Comparison of ENCODE assay signal across 34 mouse cellular contexts in the genomic region with DNA sequence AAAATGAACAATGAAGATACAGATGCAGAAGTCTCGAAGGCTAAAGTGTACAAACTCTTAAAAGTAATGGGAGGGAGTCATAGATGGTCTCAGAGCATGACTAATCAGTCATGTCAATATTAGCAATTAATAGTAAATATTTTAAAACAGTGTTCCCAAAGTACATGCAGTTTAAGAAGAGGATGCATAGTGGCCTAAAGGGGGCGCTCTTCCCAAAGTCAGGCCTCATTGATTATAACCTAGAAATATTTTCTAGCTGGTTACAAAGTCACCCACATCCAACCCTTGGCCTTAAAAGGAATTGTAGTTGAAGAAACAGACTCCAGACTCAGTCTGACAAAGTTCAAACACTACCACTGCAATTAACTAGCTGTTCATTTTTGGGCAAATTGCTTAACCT. TPM values are rescaled to one million over a fixed set of nuclear protein-coding genes. Genes with fewer than 3 reads are reported as not detected.
DNase-seq lines count a peak whose midpoint lies in the region; ATAC-seq and TF ChIP-seq lines count a peak whose summit lies in the region.
"Had no signal": no experiment of that assay in that cellular context is flagged by ENCODE, and none has a peak within 500 bp of the region (broad histone marks: within the 10 kb centered on the region; RNA-seq: fewer than 3 reads in every experiment).

No protein-coding gene starts in this region.

- no peak for TF ChIP-seq POLR2A in heart, adult 2 months (IDR thresholded peaks at IDR 0.05; ENCODE audit: insufficient read depth, low read depth, low read length)
- TF ChIP-seq POLR2A in CH12.LX (IDR thresholded peaks at IDR 0.05; ENCODE audit: low read depth, low read length) = no peak

- TF ChIP-seq RAD21 in CH12.LX (IDR thresholded peaks at IDR 0.05; ENCODE audit: low read depth, low read length) = no peak

- H3K4me2 ChIP-seq in liver, embryonic 14.5 days (ENCODE audit: low read depth) = no peak overlapping the region
- no peak overlapping the region for H3K4me2 ChIP-seq in liver, embryonic 11.5 days
- H3K4me2 ChIP-seq in CH12.LX (ENCODE audit: insufficient read depth, low read depth, poor library complexity, severe bottlenecking) = no peak overlapping the region
- H3K4me2 ChIP-seq in stomach, postnatal 0 days (replicated peaks; ENCODE audit: low read depth) = no peak overlapping the region
- H3K4me2 ChIP-seq: limb, embryonic 15.5 days; liver, embryonic 15.5 days; lung, embryonic 15.5 days had no signal

- no peak for TF ChIP-seq EP300 in heart, adult 2 months (IDR thresholded peaks at IDR 0.05; ENCODE audit: insufficient read depth, low read depth, low read length)
- no peak for TF ChIP-seq EP300 in liver, embryonic 14.5 days (IDR thresholded peaks at IDR 0.05; ENCODE audit: low read depth)
- TF ChIP-seq EP300 in CH12.LX (IDR thresholded peaks at IDR 0.05; ENCODE audit: low read length) = no peak
- no peak for TF ChIP-seq EP300 in stomach, postnatal 0 days (optimal IDR thresholded peaks at IDR 0.05)

- dilution Hi-C loops in CH12.LX (cut with MboI; ENCODE audit: extremely low pct_ligation_motif_present, extremely low pct_unique_long_range_greater_than_20kb, low sequenced_read_pairs) = no loop called here

- no peaks in the 10 kb centered on the region for H3K9me3 ChIP-seq in liver, embryonic 14.5 days (ENCODE audit: control insufficient read depth, low read length)
- no peaks in the 10 kb centered on the region for H3K9me3 ChIP-seq in liver, embryonic 11.5 days (ENCODE audit: control insufficient read depth, low read length)
- H3K9me3 ChIP-seq in CH12.LX (replicated peaks; ENCODE audit: low read length) = no peaks in the 10 kb centered on the region
- no peaks in the 10 kb centered on the region for H3K9me3 ChIP-seq in stomach, postnatal 0 days (ENCODE audit: control insufficient read depth, low read length)
- H3K9me3 ChIP-seq: limb, embryonic 10.5 days; limb, embryonic 15.5 days; liver, embryonic 15.5 days; lung, embryonic 15.5 days had no signal

- no peak for DNase-seq in heart, adult 2 months
- DNase-seq in heart, postnatal 36 days = no peak
- DNase-seq in liver, embryonic 14.5 days (ENCODE audit: low read depth in 3 of 3, low spot score in 3 of 3) = no peak
- no peak for DNase-seq in liver, embryonic 11.5 days (ENCODE audit: low spot score)
- DNase-seq in CH12.LX (ENCODE audit: extremely low read depth) = peak; percentile 9
- DNase-seq in stomach, postnatal 0 days (ENCODE audit: low spot score) = no peak
- no peak for DNase-seq in kidney, adult 9 months
- DNase-seq: adrenal gland, postnatal 14 days; B cell, adult 2 months; cerebellum, adult 11 months; cerebellum, adult 9-10 months; cerebellum, postnatal 36 days; heart, postnatal 14 days; kidney, adult 8-10 months; kidney, postnatal 25 days; midbrain, embryonic 14.5 days; right cerebral cortex, adult 18-20 months; spleen, adult 18-20 months; thymus, adult 2 months; thymus, postnatal 4 days had no signal

- in situ Hi-C loops in CH12.LX (cut with MboI; ENCODE audit: low pct_ligation_motif_present, low pct_unique_long_range_greater_than_20kb, low sequenced_read_pairs) = loop anchor here (25.0 kb wide), 1 partner anchor 292 kb away; no protein-coding TSS in a partner anchor

- no peaks in the 10 kb centered on the region for H3K27me3 ChIP-seq in heart, adult 2 months (ENCODE audit: control insufficient read depth, insufficient read depth, low read length)
- H3K27me3 ChIP-seq in liver, embryonic 14.5 days (ENCODE audit: control insufficient read depth, insufficient read depth, low read length) = peaks cover 5% of the 10 kb centered on the region
- peaks cover 23% of the 10 kb centered on the region for H3K27me3 ChIP-seq in liver, embryonic 11.5 days (replicated peaks; ENCODE audit: control insufficient read depth, insufficient read depth, low read length)
- H3K27me3 ChIP-seq in CH12.LX (replicated peaks) = no peaks in the 10 kb centered on the region
- H3K27me3 ChIP-seq in stomach, postnatal 0 days (ENCODE audit: control insufficient read depth, insufficient read depth, low read length) = no peaks in the 10 kb centered on the region

- no peaks in the 10 kb centered on the region for H3K4me1 ChIP-seq in heart, adult 2 months (ENCODE audit: control insufficient read depth, insufficient read depth, low read length)
- peaks cover 0 to 3% of the 10 kb centered on the region in 2 experiments; a peak in 2 of 4 replicates for H3K4me1 ChIP-seq in liver, embryonic 14.5 days (replicated peaks; ENCODE audit: control insufficient read depth in 2 of 2, insufficient read depth in 2 of 2, low read length in 1 of 2)
- no peaks in the 10 kb centered on the region for H3K4me1 ChIP-seq in liver, embryonic 11.5 days (replicated peaks; ENCODE audit: control insufficient read depth, insufficient read depth, low read length)
- peaks cover 0 to 5% of the 10 kb centered on the region in 2 experiments; a peak in 2 of 4 replicates for H3K4me1 ChIP-seq in CH12.LX (ENCODE audit: control insufficient read depth in 1 of 2, insufficient read depth in 2 of 2)
- no peaks in the 10 kb centered on the region for H3K4me1 ChIP-seq in stomach, postnatal 0 days (replicated peaks; ENCODE audit: control insufficient read depth, insufficient read depth)

- 65% methylated on average over 2 of the region's 2 CpGs for WGBS in heart, adult 2 months
- 32% methylated on average over 2 of the region's 2 CpGs for WGBS in liver, embryonic 14.5 days (ENCODE audit: insufficient replicate concordance)
- 42% methylated on average over 2 of the region's 2 CpGs for WGBS in liver, embryonic 11.5 days
- WGBS in stomach, postnatal 0 days = 65% methylated on average over 2 of the region's 2 CpGs

- intact Hi-C loops in heart, adult 2 months (cut with DNase I) = no loop called here
- intact Hi-C loops in heart, postnatal 36 days (cut with DNase I) = no loop called here

- no peaks in the 10 kb centered on the region for H3K79me2 ChIP-seq in heart, adult 2 months (replicated peaks; ENCODE audit: control insufficient read depth, insufficient read depth, low read length)
- no peaks in the 10 kb centered on the region for H3K79me2 ChIP-seq in CH12.LX (replicated peaks; ENCODE audit: control insufficient read depth, extremely low read depth, insufficient read depth, poor library complexity, severe bottlenecking)

- TF ChIP-seq CTCF in heart, adult 2 months (IDR thresholded peaks at IDR 0.05) = peak; percentile 55
- peak; percentile 26; the same call in 1 of the 2 replicates for TF ChIP-seq CTCF in liver, embryonic 14.5 days (IDR thresholded peaks at IDR 0.05; ENCODE audit: low read depth)
- peak in 1 of 2 experiments; percentile 49; a peak in 3 of 4 replicates for TF ChIP-seq CTCF in CH12.LX (conservative IDR thresholded peaks at IDR 0.05 in 1 of 2, IDR thresholded peaks at IDR 0.05 in 1 of 2; ENCODE audit: low read depth in 2 of 2, low read length in 2 of 2)
- peak; percentile 33; the same call in 1 of the 2 replicates for TF ChIP-seq CTCF in stomach, postnatal 0 days (IDR thresholded peaks at IDR 0.05; ENCODE audit: low read depth)

- H3K36me3 ChIP-seq in heart, adult 2 months (ENCODE audit: control insufficient read depth, insufficient read depth, low read length) = no peaks in the 10 kb centered on the region
- no peaks in the 10 kb centered on the region for H3K36me3 ChIP-seq in liver, embryonic 14.5 days (replicated peaks; ENCODE audit: control insufficient read depth, insufficient read depth, low read depth)
- no peaks in the 10 kb centered on the region for H3K36me3 ChIP-seq in liver, embryonic 11.5 days (ENCODE audit: control insufficient read depth, insufficient read depth, low read length)
- H3K36me3 ChIP-seq in CH12.LX (replicated peaks in 1 of 2; ENCODE audit: control insufficient read depth in 1 of 2, insufficient read depth in 1 of 2, low read length in 1 of 2) = no peaks in the 10 kb centered on the region
- no peaks in the 10 kb centered on the region for H3K36me3 ChIP-seq in stomach, postnatal 0 days (ENCODE audit: control insufficient read depth, insufficient read depth, low read length)
- H3K36me3 ChIP-seq: limb, embryonic 10.5 days; limb, embryonic 15.5 days; liver, embryonic 15.5 days; lung, embryonic 15.5 days had no signal

- H3K9ac ChIP-seq in heart, adult 2 months (ENCODE audit: low read depth, low read length) = no peak overlapping the region
- H3K9ac ChIP-seq in liver, embryonic 14.5 days (replicated peaks) = no peak overlapping the region
- no peak overlapping the region for H3K9ac ChIP-seq in liver, embryonic 11.5 days (ENCODE audit: low read depth, low read length)
- no peak overlapping the region for H3K9ac ChIP-seq in CH12.LX (ENCODE audit: insufficient read depth, low read depth)
- no peak overlapping the region for H3K9ac ChIP-seq in stomach, postnatal 0 days (ENCODE audit: low read length)
- H3K9ac ChIP-seq: limb, embryonic 15.5 days; liver, embryonic 15.5 days; lung, embryonic 15.5 days had no signal

- no peak overlapping the region for H3K27ac ChIP-seq in heart, adult 2 months
- H3K27ac ChIP-seq in liver, embryonic 14.5 days = no peak overlapping the region
- H3K27ac ChIP-seq in liver, embryonic 11.5 days (ENCODE audit: low read depth, low read length) = no peak overlapping the region
- H3K27ac ChIP-seq in CH12.LX (ENCODE audit: insufficient read depth, low read depth) = no peak overlapping the region
- no peak overlapping the region for H3K27ac ChIP-seq in stomach, postnatal 0 days (replicated peaks)
- H3K27ac ChIP-seq: limb, embryonic 15.5 days; liver, embryonic 15.5 days; macrophage had no signal

- ATAC-seq in liver, embryonic 14.5 days (ENCODE audit: insufficient read depth) = no peak
- ATAC-seq in liver, embryonic 11.5 days (replicated peaks; ENCODE audit: low FRiP score) = no peak
- no peak for ATAC-seq in stomach, postnatal 0 days (ENCODE audit: low FRiP score, low TSS enrichment)
- ATAC-seq: forebrain, embryonic 14.5 days; hindbrain, embryonic 16.5 days had no signal

- H3K4me3 ChIP-seq in heart, adult 2 months = no peak overlapping the region
- no peak overlapping the region for H3K4me3 ChIP-seq in liver, embryonic 14.5 days (ENCODE audit: insufficient read depth in 1 of 2, low read depth in 2 of 2, low read length in 2 of 2)
- no peak overlapping the region for H3K4me3 ChIP-seq in liver, embryonic 11.5 days (ENCODE audit: low read depth, low read length)
- H3K4me3 ChIP-seq in CH12.LX (replicated peaks in 1 of 3; ENCODE audit: low read depth in 2 of 3, low read length in 2 of 3, poor library complexity in 1 of 3) = no peak overlapping the region
- H3K4me3 ChIP-seq in stomach, postnatal 0 days (ENCODE audit: low read depth, low read length) = no peak overlapping the region
- H3K4me3 ChIP-seq: limb, embryonic 10.5 days; limb, embryonic 15.5 days; liver, embryonic 15.5 days; lung, embryonic 15.5 days had no signal

RNA-seq across cellular contexts. Expression of gene Mafb, which starts 12.5 kb away (rescaled TPM):
- total RNA-seq in heart, adult 2 months (2021) = 10 to 100 TPM; 11.5 to 15.8 TPM
- polyA plus RNA-seq in heart, adult 2 months (2012; rRNA removed) = 3.0 and 3.8 TPM in 2 replicates
- 10 to 100 TPM; 11.7 to 16.2 TPM for total RNA-seq in heart, postnatal 36 days (2021)
- 2.0 and 2.2 TPM in 2 replicates for polyA plus RNA-seq in liver, embryonic 14.5 days (2012; rRNA removed)
- 2.3 and 2.6 TPM in 2 replicates for polyA plus RNA-seq in liver, embryonic 14.5 days (2014; fragmentation: Nextera tagmentation; extraction: Ambion mirVana)
- polyA plus RNA-seq in liver, embryonic 11.5 days (2014; fragmentation: Nextera tagmentation; extraction: Ambion mirVana) = 4.5 and 5.0 TPM in 2 replicates
- total RNA-seq in CH12.LX (2012; rRNA removed) (0.04 TPM in 1 of 2 replicates, not detected in the other), CH12.LX (2014; rRNA removed) (0.08 and 0.17 TPM in 2 replicates)
- polyA plus RNA-seq in CH12.LX (2012; ENCODE audit: insufficient read length, low read depth) = 0.33 and 0.47 TPM in 2 replicates
- 4.3 and 4.9 TPM in 2 replicates for polyA plus RNA-seq in stomach, postnatal 0 days (2015; fragmentation: Nextera tagmentation; extraction: Ambion mirVana)

RNA-seq across cellular contexts. Expression of gene Gm826, which starts 20.4 kb away (rescaled TPM):
- total RNA-seq in heart, adult 2 months (2021) = 1 to 10 TPM; 7.8 to 8.3 TPM
- polyA plus RNA-seq in heart, adult 2 months (2012; rRNA removed) = 10.9 and 21.5 TPM in 2 replicates
- 1 to 10 TPM; 7.1 to 8.8 TPM for total RNA-seq in heart, postnatal 36 days (2021)
- polyA plus RNA-seq in liver, embryonic 14.5 days (2012; rRNA removed) = 5.3 and 5.5 TPM in 2 replicates
- polyA plus RNA-seq in liver, embryonic 14.5 days (2014; fragmentation: Nextera tagmentation; extraction: Ambion mirVana) = 7.0 and 8.0 TPM in 2 replicates
- 8.4 and 8.6 TPM in 2 replicates for polyA plus RNA-seq in liver, embryonic 11.5 days (2014; fragmentation: Nextera tagmentation; extraction: Ambion mirVana)
- not detected in 2 replicates for total RNA-seq in CH12.LX (2012; rRNA removed)
- 0.32 TPM in 1 of 2 replicates, not detected in the other for total RNA-seq in CH12.LX (2014; rRNA removed)
- polyA plus RNA-seq in CH12.LX (2012; ENCODE audit: insufficient read length, low read depth) = not detected in 2 replicates
- not detected in 2 replicates for polyA plus RNA-seq in stomach, postnatal 0 days (2015; fragmentation: Nextera tagmentation; extraction: Ambion mirVana)
- total RNA-seq: layer of hippocampus, adult 18-20 months; layer of hippocampus, postnatal 25 days; left cerebral cortex, postnatal 10 days; megakaryocyte-erythroid progenitor cell, adult 5-6 weeks; neutrophil, adult 5-6 weeks had no signal
- polyA plus RNA-seq: embryonic facial prominence, embryonic 11.5 days; forebrain, embryonic 14.5 days; gonadal fat pad, adult 2 months; hindbrain, embryonic 16.5 days had no signal
